Mouse (Mus musculus) myocyte (in vitro differentiated cells): ENCODE measurements around the gene Ppp1r37. TPM values are rescaled to one million over a fixed set of nuclear protein-coding genes. Genes with fewer than 3 reads are reported as not detected.
"Not testable (repeated sequence)": the region's sequence is repeated elsewhere in the genome, so short reads cannot be mapped to it uniquely, and the experiment has no call there.

Source experiments
- H3K27me3 ChIP-seq: one replicate; pipeline ENCODE4 v1.6.1; 2011; ENCODE audit not compliant: control insufficient read depth, insufficient read depth, insufficient read length
- H3K36me3 ChIP-seq: one replicate; pipeline ENCODE4 v1.6.1; 2011; ENCODE audit not compliant: control insufficient read depth, insufficient read depth
- H3K4me2 ChIP-seq: one replicate; pipeline ENCODE4 v1.6.1; 2011; ENCODE audit warnings: low read depth, control low read depth
- H3K4me3 ChIP-seq: one replicate; pipeline ENCODE4 v1.5.1; 2011; ENCODE audit warnings: mild to moderate bottlenecking, control low read depth, moderate library complexity
- H3K79me2 ChIP-seq: one replicate; pipeline ENCODE4 v1.6.1; 2011; ENCODE audit not compliant: control insufficient read depth, insufficient read depth
- H3ac ChIP-seq: one replicate; pipeline ENCODE4 v1.6.1; 2011; ENCODE audit not compliant: control insufficient read depth, insufficient read length
- CEBPB ChIP-seq: IDR thresholded peaks from 2 replicates; pipeline ENCODE4 v1.6.1; 2011; ENCODE audit warnings: mild to moderate bottlenecking, moderate library complexity; ENCODE audit not compliant: poor library complexity, insufficient read depth, severe bottlenecking
- E2F4 ChIP-seq: IDR thresholded peaks from one replicate; pipeline ENCODE4 v1.6.1; 2011; ENCODE audit warnings: mild to moderate bottlenecking, control low read depth, moderate library complexity; ENCODE audit not compliant: insufficient read depth
- MAX ChIP-seq: IDR thresholded peaks from one replicate; pipeline ENCODE4 v1.6.1; 2011; ENCODE audit warnings: low read depth, mild to moderate bottlenecking, control low read depth
- MYOD1 ChIP-seq, 3 experiments: IDR thresholded peaks; one replicate each; pipeline ENCODE4 v1.6.1; 2011; ENCODE audit warnings: control low read depth in 2 of 3, low read depth in 2 of 3, mild to moderate bottlenecking in 2 of 3, moderate library complexity in 1 of 3; ENCODE audit not compliant: insufficient read length in 2 of 3, control insufficient read depth in 1 of 3
- MYOG ChIP-seq, 3 experiments: IDR thresholded peaks; one replicate each; pipeline ENCODE4 v1.6.1; 2011; ENCODE audit warnings: control low read depth in 2 of 3, low read depth in 2 of 3, mild to moderate bottlenecking in 2 of 3; ENCODE audit not compliant: insufficient read length in 2 of 3, control insufficient read depth in 1 of 3, insufficient read depth in 1 of 3
- POLR2A ChIP-seq: IDR thresholded peaks from one replicate; pipeline ENCODE4 v1.6.1; 2011; ENCODE audit warnings: low read depth, mild to moderate bottlenecking, control low read depth, moderate library complexity; ENCODE audit not compliant: insufficient read length
- POLR2AphosphoS2 ChIP-seq: IDR thresholded peaks from one replicate; pipeline ENCODE4 v1.6.1; 2011; ENCODE audit warnings: low read depth, control low read depth; ENCODE audit not compliant: insufficient read length
- REST ChIP-seq: IDR thresholded peaks from one replicate; pipeline ENCODE4 v1.6.1; 2011; ENCODE audit warnings: mild to moderate bottlenecking, control low read depth, moderate library complexity; ENCODE audit not compliant: insufficient read depth, insufficient read length
- SRF ChIP-seq: IDR thresholded peaks from one replicate; pipeline ENCODE4 v1.6.1; 2011; ENCODE audit warnings: low read depth; ENCODE audit not compliant: control insufficient read depth, insufficient read length
- TCF12 ChIP-seq: IDR thresholded peaks from one replicate; pipeline ENCODE4 v1.6.1; 2011; ENCODE audit warnings: mild to moderate bottlenecking, control low read depth; ENCODE audit not compliant: poor library complexity, insufficient read depth, severe bottlenecking
- TCF3 ChIP-seq: IDR thresholded peaks from one replicate; pipeline ENCODE4 v1.6.1; 2011; ENCODE audit warnings: low read depth, control low read depth; ENCODE audit not compliant: insufficient read length
- USF1 ChIP-seq: IDR thresholded peaks from one replicate; pipeline ENCODE4 v1.6.1; 2011; ENCODE audit warnings: low read depth, mild to moderate bottlenecking, control low read depth, moderate library complexity
- polyA plus RNA-seq: library from polyadenylated mRNA; unstranded; fragments of >200 nt; fragmentation: generic; extraction: Trizol; gene quantifications from one replicate; pipeline ENCODE4 v1.2.1, GENCODE M21; 2012; ENCODE audit warnings: missing spikeins

Ppp1r37 gene
- polyA plus RNA-seq, 1 experiment = 48.4 TPM

- Histone ChIP-seq H3K4me3 (no peak overlapping the region), H3K4me2 (no peak overlapping the region), H3ac (no peak overlapping the region), H3K27me3 (peaks cover 59% of the 10 kb centered on the region), H3K36me3 (no peaks in the 10 kb centered on the region), H3K79me2 (no peaks in the 10 kb centered on the region)
- TF ChIP-seq REST (no peak), MYOD1 (IDR thresholded peaks at IDR 0.05; ENCODE audit: control insufficient read depth in 1 of 3, insufficient read length in 2 of 3, low read depth in 2 of 3) (no peak), TCF3 (no peak), USF1 (no peak), MYOG (IDR thresholded peaks at IDR 0.05; ENCODE audit: control insufficient read depth in 1 of 3, insufficient read depth in 1 of 3, insufficient read length in 2 of 3, low read depth in 2 of 3) (no peak), POLR2A (no peak), E2F4 (no peak), POLR2AphosphoS2 (no peak), MAX (no peak), CEBPB (no peak)
Observed at GRCm38 (mm10) chr7:19523017-19523756, 39.7 kb downstream of the Ppp1r37 start.

- Histone ChIP-seq H3K4me3 (no peak overlapping the region), H3K27me3 (peaks cover 59% of the 10 kb centered on the region), H3K79me2 (no peaks in the 10 kb centered on the region), H3K36me3 (no peaks in the 10 kb centered on the region), H3ac (no peak overlapping the region), H3K4me2 (no peak overlapping the region)
- TF ChIP-seq CEBPB (no peak), POLR2AphosphoS2 (no peak), TCF12 (no peak), TCF3 (no peak), MYOD1 (IDR thresholded peaks at IDR 0.05; ENCODE audit: control insufficient read depth in 1 of 3, insufficient read length in 2 of 3, low read depth in 2 of 3) (no peak), MAX (no peak), SRF (no peak), MYOG (IDR thresholded peaks at IDR 0.05; ENCODE audit: control insufficient read depth in 1 of 3, insufficient read depth in 1 of 3, insufficient read length in 2 of 3, low read depth in 2 of 3) (no peak), E2F4 (no peak), POLR2A (no peak), REST (no peak), USF1 (no peak)
Observed at GRCm38 (mm10) chr7:19520032-19520431, 42.8 kb downstream of the Ppp1r37 start.

- H3K27me3 ChIP-seq = peaks cover 39% of the 10 kb centered on the region
- no peak for TF ChIP-seq MYOD1 (IDR thresholded peaks at IDR 0.05; ENCODE audit: control insufficient read depth in 1 of 3, insufficient read length in 2 of 3, low read depth in 2 of 3)
- no peak for TF ChIP-seq MYOG (IDR thresholded peaks at IDR 0.05; ENCODE audit: control insufficient read depth in 1 of 3, insufficient read depth in 1 of 3, insufficient read length in 2 of 3, low read depth in 2 of 3)
- no peak for TF ChIP-seq TCF3
- TF ChIP-seq TCF12 = no peak
- TF ChIP-seq POLR2AphosphoS2 = no peak
- TF ChIP-seq USF1 = no peak
- TF ChIP-seq REST = no peak
- TF ChIP-seq SRF = no peak
- no peak for TF ChIP-seq E2F4
- no peak for TF ChIP-seq POLR2A
- H3K4me3 ChIP-seq = no peak within 1 kb of the TSS
- no peaks in the 10 kb centered on the region for H3K79me2 ChIP-seq
- no peak within 1 kb of the TSS for H3ac ChIP-seq
- H3K4me2 ChIP-seq = peak within 1 kb of the TSS; percentile 21
- H3K36me3 ChIP-seq = no peaks in the 10 kb centered on the region
Observed at GRCm38 (mm10) chr7:19517652-19518365, 45.1 kb downstream of the Ppp1r37 start, which contains the start of gene Nkpd1. Nkpd1 (plus strand) TSS chr7:19517838.

GRCm38 (mm10) chr7:19512353-19512752 is 50.5 kb downstream of the Ppp1r37 start:
- Histone ChIP-seq H3K4me2 (no peak overlapping the region), H3K36me3 (no peaks in the 10 kb centered on the region), H3K4me3 (no peak overlapping the region), H3K27me3 (no peaks in the 10 kb centered on the region), H3ac (no peak overlapping the region), H3K79me2 (peaks cover 6% of the 10 kb centered on the region)
- no peak for TF ChIP-seq MYOD1 (IDR thresholded peaks at IDR 0.05; ENCODE audit: control insufficient read depth in 1 of 3, insufficient read length in 2 of 3, low read depth in 2 of 3)
- TF ChIP-seq MYOG (IDR thresholded peaks at IDR 0.05; ENCODE audit: control insufficient read depth in 1 of 3, insufficient read depth in 1 of 3, insufficient read length in 2 of 3, low read depth in 2 of 3) = no peak
- TF ChIP-seq E2F4 = no peak
- no peak for TF ChIP-seq TCF3
- TF ChIP-seq CEBPB = no peak
- no peak for TF ChIP-seq REST
- TF ChIP-seq TCF12 = no peak
- TF ChIP-seq POLR2AphosphoS2 = no peak
- TF ChIP-seq USF1 = no peak
- TF ChIP-seq SRF = no peak
- no peak for TF ChIP-seq MAX
- no peak for TF ChIP-seq POLR2A

- H3ac ChIP-seq, H3K4me2 ChIP-seq, H3K27me3 ChIP-seq, H3K36me3 ChIP-seq, H3K4me3 ChIP-seq, H3K79me2 ChIP-seq: not testable (repeated sequence)
Observed at GRCm38 (mm10) chr7:19511934-19512333, 50.9 kb downstream of the Ppp1r37 start.
